Mouse (Mus musculus): ENCODE data around the gene Washc4.

The Washc4 gene

DNA sequence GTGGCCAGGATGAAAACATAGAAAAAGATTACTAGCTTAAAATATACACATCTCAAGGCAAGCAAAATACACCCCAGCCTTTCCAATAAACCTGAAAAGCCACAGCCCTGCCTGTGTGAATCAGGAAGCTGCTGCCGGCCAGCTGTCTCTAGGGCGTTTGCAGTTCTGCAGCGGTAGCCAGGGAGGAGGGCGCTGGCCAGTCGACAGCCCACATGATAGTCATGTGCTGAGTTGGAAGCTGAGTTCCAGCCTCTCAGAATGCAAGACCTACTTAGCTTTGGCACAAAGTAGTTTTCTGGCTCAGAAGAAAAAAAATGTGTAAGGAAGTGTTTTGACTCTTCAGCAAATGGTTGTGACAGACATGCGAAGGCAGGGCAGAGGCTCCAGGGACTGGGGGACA, 93.7 kb downstream of the Washc4 start:
- no peak for DNase-seq (ENCODE audit: low spot score)

DNA sequence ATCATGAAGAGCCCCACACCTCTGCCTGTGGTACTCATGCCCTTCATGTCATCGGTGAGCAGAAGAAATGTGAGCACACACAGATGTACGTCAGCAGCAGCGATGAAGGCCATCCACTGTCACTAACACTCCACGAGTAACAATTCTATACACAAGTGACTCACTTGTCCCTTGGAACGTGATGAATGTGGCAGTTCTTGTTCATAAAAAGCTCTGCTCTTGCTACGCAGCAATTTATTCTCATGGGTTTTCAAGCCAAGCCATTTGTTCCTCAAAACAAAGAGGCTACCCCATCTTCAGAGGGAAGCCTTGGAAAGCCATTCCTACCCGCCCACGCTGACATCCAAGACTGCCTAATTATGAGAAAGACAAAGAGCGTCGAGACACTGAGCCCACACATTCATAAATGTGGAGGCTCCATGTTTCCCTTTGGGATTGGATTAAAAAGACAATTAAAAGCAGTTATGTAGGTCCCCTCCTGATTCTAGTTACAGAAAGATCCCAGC, 96.4 kb downstream of the Washc4 start:
- no peak for DNase-seq (ENCODE audit: low spot score)

GRCm38 (mm10) chr10:83641641-83642040, 98.1 kb downstream of the Washc4 start:
- no peak for DNase-seq (ENCODE audit: low spot score)

DNA sequence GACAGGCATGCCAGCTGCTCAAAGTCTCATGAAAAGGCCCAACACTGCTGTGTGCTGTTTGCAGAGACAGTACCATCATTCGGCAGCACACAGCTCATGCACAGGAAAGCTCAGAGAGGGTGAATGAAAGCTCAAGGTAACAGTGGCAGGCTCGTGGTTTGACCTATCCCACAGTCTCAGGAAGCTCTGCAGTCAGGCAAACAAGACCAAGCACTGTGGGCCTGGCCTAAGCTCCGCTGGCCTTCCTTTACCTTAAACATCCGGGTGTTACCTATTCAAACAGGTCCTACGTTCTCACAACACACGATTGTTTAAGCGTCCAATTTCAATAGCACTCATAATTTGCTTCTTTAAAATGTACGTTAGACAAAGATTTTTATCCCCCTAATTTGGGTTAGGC, 100.6 kb downstream of the Washc4 start:
- peak; percentile 34 for DNase-seq (ENCODE audit: low spot score)

DNA sequence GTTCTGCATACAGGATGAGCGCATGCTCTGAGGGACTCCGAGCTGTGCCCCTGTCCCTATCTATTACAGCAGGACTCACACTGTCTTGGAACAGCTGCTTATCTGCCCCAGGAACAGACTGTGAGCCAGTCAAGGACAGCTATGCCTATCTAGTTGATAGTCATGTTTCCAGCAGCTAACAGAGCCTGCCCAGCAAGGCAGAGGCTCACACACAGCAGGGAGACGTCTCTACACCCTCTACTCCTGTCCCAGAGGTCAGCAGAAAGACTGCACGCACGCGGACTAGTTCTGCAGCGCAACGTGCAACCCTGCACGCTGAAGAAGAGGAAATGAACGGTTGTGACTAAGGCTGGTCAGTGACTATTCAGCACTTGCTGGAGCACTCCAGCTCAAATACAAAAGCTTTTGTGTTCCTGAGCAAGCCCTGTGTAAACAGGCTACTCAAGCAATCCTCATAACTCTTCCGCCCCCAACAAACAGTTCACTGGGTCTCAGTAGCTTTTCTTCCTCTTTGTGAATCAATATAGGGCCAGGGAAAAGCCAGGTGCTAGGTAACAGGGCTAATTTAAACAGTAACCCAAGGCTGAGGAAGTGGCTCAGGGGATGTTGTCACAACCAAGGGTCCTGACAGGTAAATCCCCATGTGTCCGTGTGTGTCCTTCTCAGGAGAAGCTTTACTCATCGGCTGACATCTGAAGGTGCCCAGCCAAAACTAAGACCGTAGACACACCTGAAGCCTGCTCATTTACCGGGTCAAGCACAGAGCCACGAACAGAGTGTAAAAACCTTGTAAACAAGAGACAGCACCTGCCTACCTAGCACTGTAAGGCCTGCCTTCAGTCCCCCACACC, 101.5 kb downstream of the Washc4 start:
- DNase-seq (ENCODE audit: low spot score): no peak

GRCm38 (mm10) chr10:83645716-83645990, 102.1 kb downstream of the Washc4 start:
- no peak for DNase-seq (ENCODE audit: low spot score)
